Mouse (Mus musculus) olfactory bulb, adult 2 months (tissue): ENCODE results near the gene Ap2m1. TPM values are rescaled to one million over a fixed set of nuclear protein-coding genes. Genes with fewer than 3 reads are reported as not detected.
A peak's percentile ranks its signal among the peaks of the same experiment; 100 is the strongest.

Experiments
- H3K27ac ChIP-seq: fragments of 200-500 bp; 2 replicates; pipeline ENCODE4 v1.5.1; 2012; ENCODE audit warnings: low read depth, low read length; ENCODE audit not compliant: insufficient read depth
- H3K4me1 ChIP-seq: fragments of 200-500 bp; 2 replicates; pipeline ENCODE4 v1.6.1; 2012; ENCODE audit warnings: low read length; ENCODE audit not compliant: control insufficient read depth, insufficient read depth
- H3K4me3 ChIP-seq: fragments of 200-500 bp; 2 replicates; pipeline ENCODE4 v1.5.1; 2012; ENCODE audit warnings: mild to moderate bottlenecking, low read depth, low read length, moderate library complexity; ENCODE audit not compliant: insufficient read depth
- CTCF ChIP-seq: fragments of 200-500 bp; IDR thresholded peaks from 2 replicates; pipeline ENCODE4 v1.5.1; 2012; ENCODE audit warnings: low read depth, mild to moderate bottlenecking, low read length, moderate library complexity; ENCODE audit not compliant: insufficient read depth
- POLR2A ChIP-seq: fragments of 200-500 bp; IDR thresholded peaks from 2 replicates; pipeline ENCODE4 v1.6.1; 2012; ENCODE audit warnings: mild to moderate bottlenecking, low read depth, low read length, moderate library complexity; ENCODE audit not compliant: insufficient read depth
- WGBS: fragments of 180-500 bp; shearing (Covaris S2); methylation state at CpG from one replicate; pipeline ENCODE4 v1.1.7; 2018; 5-methylcytosine and 5-hydroxymethylcytosine counted together
- polyA plus RNA-seq: library from polyadenylated mRNA; stranded (reverse); fragments of >200 nt; gene quantifications from 2 replicates; pipeline ENCODE4 v1.2.4, GENCODE M21; 2012; ENCODE audit warnings: low replicate concordance; ENCODE audit not compliant: missing spikeins, insufficient read depth, insufficient read length

Gene Ap2m1
- polyA plus RNA-seq, 1 experiment, result 992 TPM

- TF ChIP-seq POLR2A (no peak), CTCF (no peak)
- peak overlapping the region; percentile 76 for H3K4me3 ChIP-seq
- H3K27ac ChIP-seq, result 0 out of 2 replicates have a peak overlapping the region, but pooled peaks have one; percentile 31
- peaks cover 16% of the 10 kb centered on the region for H3K4me1 ChIP-seq
- WGBS, result under 1% methylated on average over 6 of the region's 6 CpGs
These were observed 17.4 kb upstream of the Ap2m1 start for GRCm38 (mm10) chr16:20517701-20518374.

- TF ChIP-seq CTCF (no peak), POLR2A (no peak)
- Histone ChIP-seq H3K4me3 (no peak overlapping the region), H3K4me1 (peaks cover 10% of the 10 kb centered on the region), H3K27ac (no peak overlapping the region)
- 79% methylated on average over 10 of the region's 10 CpGs for WGBS
These were observed 11.4 kb upstream of the Ap2m1 start for GRCm38 (mm10) chr16:20523886-20524285.

- WGBS, result 67% methylated on average over 5 of the region's 5 CpGs
- Histone ChIP-seq H3K4me3 (no peak overlapping the region), H3K4me1 (peaks cover 4% of the 10 kb centered on the region), H3K27ac (no peak overlapping the region)
- TF ChIP-seq POLR2A, result no peak
- TF ChIP-seq CTCF, result no peak
These were observed 6.5 kb upstream of the Ap2m1 start for GRCm38 (mm10) chr16:20528779-20529178.

DNA sequence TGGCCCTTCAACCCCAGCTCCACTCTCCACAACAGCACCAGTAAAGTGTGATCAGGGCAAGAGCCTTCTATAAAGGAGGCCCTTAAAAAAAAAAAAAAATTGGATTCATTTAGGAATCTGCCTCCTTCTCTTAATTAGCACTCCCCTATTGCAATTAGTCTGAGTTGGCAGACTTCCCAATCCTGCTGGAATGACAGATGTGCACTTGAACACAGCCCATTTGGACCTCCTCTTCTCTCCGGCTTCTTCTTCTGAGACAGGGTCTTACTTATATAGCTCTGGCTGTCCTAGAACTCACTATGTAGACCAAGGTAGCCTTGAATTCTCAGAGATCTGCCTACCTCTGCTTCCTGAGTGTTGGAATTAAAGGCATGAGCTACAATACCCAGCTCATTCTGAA is 5.9 kb upstream of the Ap2m1 start:
- TF ChIP-seq POLR2A, result no peak
- TF ChIP-seq CTCF, result no peak
- Histone ChIP-seq H3K27ac (no peak overlapping the region), H3K4me3 (no peak overlapping the region), H3K4me1 (peaks cover 4% of the 10 kb centered on the region)
- 18% methylated on average over 1 of the region's 1 CpGs for WGBS

DNA sequence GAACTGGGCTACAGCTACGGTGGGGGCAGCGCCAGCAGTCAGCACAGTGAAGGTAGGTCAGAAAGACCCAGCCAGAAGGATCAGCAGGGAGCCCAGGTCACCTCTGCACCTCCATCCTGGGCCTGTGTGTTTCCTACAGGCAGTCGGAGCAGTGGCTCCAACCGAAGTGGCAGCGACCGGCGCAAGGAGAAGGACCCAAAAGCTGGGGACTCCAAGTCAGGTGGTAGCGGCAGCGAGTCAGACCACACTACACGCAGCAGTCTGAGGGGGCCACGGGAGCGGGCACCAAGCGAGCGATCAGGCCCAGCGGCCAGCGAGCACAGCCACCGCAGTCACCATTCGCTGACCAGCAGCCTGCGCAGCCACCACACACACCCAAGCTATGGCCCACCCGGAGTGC is 4.3 kb upstream of the Ap2m1 start:
- TF ChIP-seq CTCF (no peak), POLR2A (no peak)
- Histone ChIP-seq H3K4me1 (peaks cover 4% of the 10 kb centered on the region), H3K27ac (no peak overlapping the region), H3K4me3 (no peak overlapping the region)
- WGBS, result 96% methylated on average over 20 of the region's 20 CpGs

DNA sequence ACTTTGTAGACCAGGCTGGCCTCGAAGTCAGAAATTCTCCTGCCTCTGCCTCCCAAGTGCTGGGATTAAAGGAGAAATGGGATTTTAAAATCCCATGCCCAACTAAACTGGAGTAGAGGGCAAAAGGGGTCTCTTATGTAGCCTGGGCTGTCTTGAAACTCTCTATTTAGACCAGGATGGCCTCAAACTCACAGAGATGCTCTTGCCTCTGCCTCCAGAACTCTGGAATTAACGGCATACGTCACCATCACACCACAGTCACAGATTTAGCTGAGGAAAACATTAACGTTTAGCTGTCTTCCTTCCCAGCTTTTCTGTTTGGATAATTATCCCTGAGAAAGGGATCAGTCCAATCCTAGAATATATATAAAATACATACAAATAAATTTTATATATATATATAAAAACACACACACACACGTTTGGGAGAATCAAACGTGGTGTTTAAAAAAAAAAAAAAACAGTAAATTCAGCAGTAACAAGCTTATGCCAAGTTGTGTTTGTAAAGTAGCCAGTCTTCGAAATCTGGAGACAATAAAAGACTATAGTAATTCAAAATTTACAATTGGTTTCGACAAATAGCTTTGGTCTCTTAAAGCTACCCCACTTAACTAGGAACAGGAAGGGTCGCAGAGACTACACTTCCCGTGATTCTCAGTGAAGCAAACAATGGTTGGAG is 522 bp upstream of the Ap2m1 start:
- H3K4me1 ChIP-seq, result peaks cover 14% of the 10 kb centered on the region
- 38% methylated on average over 10 of the region's 10 CpGs for WGBS
- TF ChIP-seq CTCF (no peak), POLR2A (no peak)
- no peak overlapping the region for H3K4me3 ChIP-seq
- H3K27ac ChIP-seq, result no peak overlapping the region

GRCm38 (mm10) chr16:20536081-20536665 is 895 bp downstream of the Ap2m1 start:
- no peak for TF ChIP-seq CTCF
- TF ChIP-seq POLR2A, result no peak
- H3K4me1 ChIP-seq, result peaks cover 14% of the 10 kb centered on the region
- WGBS, result 23% methylated on average over 9 of the region's 9 CpGs

DNA sequence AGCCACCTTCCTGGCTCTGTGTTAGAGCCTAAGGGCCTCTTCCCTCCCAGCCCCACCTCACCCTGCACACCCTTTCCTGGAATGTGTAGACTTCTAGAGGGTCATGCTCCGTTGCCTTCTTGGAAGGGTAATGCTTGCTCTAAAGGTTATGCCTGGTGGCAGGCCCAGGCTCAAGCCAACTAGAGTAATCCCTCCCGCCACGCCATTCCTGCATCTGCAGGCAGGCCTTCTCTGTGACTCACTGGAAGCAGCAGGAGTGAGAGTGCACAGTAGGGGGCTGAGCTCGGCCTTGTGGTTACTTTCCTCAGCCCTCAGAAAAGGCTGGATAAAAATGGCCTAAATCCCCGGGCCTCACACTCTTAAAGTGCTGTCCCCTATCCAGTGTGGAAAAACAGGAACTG is 1.8 kb downstream of the Ap2m1 start:
- TF ChIP-seq POLR2A, result no peak
- no peak for TF ChIP-seq CTCF
- Histone ChIP-seq H3K4me3 (peak overlapping the region; percentile 42), H3K27ac (peak overlapping the region; percentile 18; the same call in 1 of the 2 replicates), H3K4me1 (peaks cover 14% of the 10 kb centered on the region)
- WGBS, result 3% methylated on average over 5 of the region's 5 CpGs

More at GRCm38 (mm10) chr16:20536081-20536665, 895 bp downstream of the Ap2m1 start:
- Histone ChIP-seq H3K4me3 (peak overlapping the region; percentile 66), H3K27ac (peak overlapping the region; percentile 76)
